In the genomic region with DNA sequence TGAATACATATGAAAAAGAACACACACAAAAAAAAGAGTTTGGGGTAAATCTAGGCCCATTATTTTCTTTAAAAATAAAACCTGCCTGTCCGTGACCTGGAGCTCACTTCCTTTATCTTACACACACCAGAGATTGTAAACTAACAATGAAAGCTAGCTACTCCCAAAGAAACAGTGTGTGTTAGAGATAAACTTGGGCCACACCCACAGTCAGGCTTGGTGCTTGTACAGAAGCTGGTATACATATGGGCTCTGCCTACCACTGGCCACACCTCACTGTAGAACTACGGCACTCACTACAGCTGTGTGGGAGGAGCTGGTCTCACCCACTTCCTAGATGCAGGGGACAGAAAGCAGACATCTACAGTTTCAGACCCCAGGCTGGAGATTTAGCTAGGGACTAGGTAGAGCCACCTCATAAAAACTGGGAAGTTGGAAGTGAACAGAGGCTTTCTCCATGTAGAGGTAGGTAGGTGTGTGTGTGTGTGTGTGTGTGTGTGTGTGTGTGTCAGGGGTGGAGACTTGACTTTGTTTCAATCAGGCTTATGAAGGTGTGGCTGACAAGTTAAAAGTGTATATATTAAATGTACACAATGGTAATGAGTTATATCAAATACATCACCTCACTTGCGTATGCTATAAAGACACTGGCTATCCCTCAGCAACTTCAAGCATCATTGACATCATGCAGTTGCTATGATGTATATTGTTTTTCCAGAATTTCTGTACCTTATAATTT, we compare ENCODE assay signal across 10 mouse cellular contexts. TPM values are rescaled to one million over a fixed set of nuclear protein-coding genes. Genes with fewer than 3 reads are reported as not detected.
A peak's percentile ranks its signal among the peaks of the same experiment; 100 is the strongest.
DNase-seq lines count a peak whose midpoint lies in the region; ATAC-seq lines count a peak whose summit lies in the region.
"Had no signal": no experiment of that assay in that cellular context is flagged by ENCODE, and none has a peak within 500 bp of the region (broad histone marks: within the 10 kb centered on the region; RNA-seq: fewer than 3 reads in every experiment).

No protein-coding gene starts in this region.

- peak; percentile 45 for DNase-seq in spleen, adult 12 weeks (ENCODE audit: low spot score)
- DNase-seq in spleen, adult 18-20 months: no peak
- no peak for DNase-seq in layer of hippocampus, postnatal 25 days (ENCODE audit: extremely low spot score in 1 of 2, low spot score in 1 of 2)
- DNase-seq: cerebellum, adult 9-11 months had no signal

- H3K4me1 ChIP-seq in hindbrain, embryonic 16.5 days (ENCODE audit: control insufficient read depth, insufficient read depth, low read depth, low read length): no peaks in the 10 kb centered on the region

- H3K9me3 ChIP-seq in hindbrain, embryonic 16.5 days (ENCODE audit: control insufficient read depth, low read length): no peaks in the 10 kb centered on the region

- ATAC-seq in erythroid progenitor cell, adult 5-6 weeks (replicated peaks; ENCODE audit: low FRiP score, poor library complexity, severe bottlenecking): peak; percentile 93
- ATAC-seq in megakaryocyte-erythroid progenitor cell, adult 5-6 weeks (replicated peaks; ENCODE audit: low FRiP score, low TSS enrichment, poor library complexity, severe bottlenecking): peak; percentile 99
- no peak for ATAC-seq in monocyte, adult 5-6 weeks (replicated peaks; ENCODE audit: insufficient number of reproducible peaks, low FRiP score, low TSS enrichment, poor library complexity, severe bottlenecking)
- no peak for ATAC-seq in hindbrain, embryonic 16.5 days

- H3K36me3 ChIP-seq in hindbrain, embryonic 16.5 days (ENCODE audit: control insufficient read depth, insufficient read depth, low read length): no peaks in the 10 kb centered on the region

- no peak overlapping the region for H3K4me3 ChIP-seq in hindbrain, embryonic 16.5 days (ENCODE audit: low read length)
- H3K4me3 ChIP-seq: myocyte had no signal

- no peak overlapping the region for H3K27ac ChIP-seq in hindbrain, embryonic 16.5 days (ENCODE audit: low read depth, low read length)
- H3K27ac ChIP-seq: hindbrain, embryonic 14.5 days had no signal

- no peaks in the 10 kb centered on the region for H3K27me3 ChIP-seq in hindbrain, embryonic 16.5 days (replicated peaks; ENCODE audit: control insufficient read depth, insufficient read depth, low read length)

- no peak overlapping the region for H3K9ac ChIP-seq in hindbrain, embryonic 16.5 days (ENCODE audit: low read depth, low read length)
- H3K9ac ChIP-seq: hindbrain, embryonic 14.5 days had no signal

- H3K4me2 ChIP-seq in hindbrain, embryonic 16.5 days (ENCODE audit: low read length): no peak overlapping the region
- H3K4me2 ChIP-seq: hindbrain, embryonic 14.5 days had no signal

- WGBS in hindbrain, embryonic 16.5 days: 78% methylated on average over 3 of the region's 3 CpGs

RNA-seq across cellular contexts. Expression of a gene that starts 41.2 kb away (rescaled TPM):
- total RNA-seq in erythroid progenitor cell, adult 5-6 weeks (2015; ENCODE audit: low replicate concordance): 0.84 and 3.2 TPM in 2 replicates
- total RNA-seq in erythroid progenitor cell, adult 5-6 weeks (2017; ENCODE audit: low replicate concordance): 0.91 and 1.4 TPM in 2 replicates
- 4.2 and 9.0 TPM in 2 replicates for total RNA-seq in megakaryocyte-erythroid progenitor cell, adult 5-6 weeks (2014; fragmentation: Nextera tagmentation)
- total RNA-seq in megakaryocyte-erythroid progenitor cell, adult 5-6 weeks (2017): 1.3 and 3.1 TPM in 2 replicates
- 10 to 100 TPM; 34.8 to 35.6 TPM for total RNA-seq in layer of hippocampus, postnatal 25 days (2021)
- not detected in 3 replicates for total RNA-seq in monocyte, adult 5-6 weeks (2017)
- 22.2 and 27.1 TPM in 2 replicates for polyA plus RNA-seq in hindbrain, embryonic 16.5 days (2015; fragmentation: Nextera tagmentation; extraction: Ambion mirVana)

Comparison
In these comparisons a context has a peak if more than half of its experiments do, and no peak if none do; other contexts are left out.
1. ATAC-seq: peak in erythroid progenitor cell, adult 5-6 weeks (single experiment) and megakaryocyte-erythroid progenitor cell, adult 5-6 weeks (single experiment); none in monocyte, adult 5-6 weeks (single experiment) and hindbrain, embryonic 16.5 days (single experiment).